Mouse (Mus musculus) forebrain, embryonic 12.5 days (tissue): ENCODE data around the gene Ggt6. TPM values are rescaled to one million over a fixed set of nuclear protein-coding genes. Genes with fewer than 3 reads are reported as not detected.

Experiments used
- ATAC-seq: fragments of 200-750 bp; cut with Nextera tagmentation; 2 replicates; pipeline ENCODE4 v1.8.0; 2017; ENCODE audit warnings: moderate TSS enrichment; ENCODE audit not compliant: low FRiP score
- H3K27ac ChIP-seq: fragments of 300-500 bp; sonication (generic); 2 replicates; pipeline ENCODE4 v1.5.1; 2016; ENCODE audit warnings: mild to moderate bottlenecking
- H3K27me3 ChIP-seq: fragments of 300-500 bp; sonication (generic); 2 replicates; pipeline ENCODE4 v1.6.1; 2016; ENCODE audit warnings: mild to moderate bottlenecking
- H3K36me3 ChIP-seq: fragments of 300-500 bp; sonication (generic); replicated peaks from 2 replicates; pipeline ENCODE4 v1.6.1; 2016; ENCODE audit warnings: mild to moderate bottlenecking
- H3K4me1 ChIP-seq: fragments of 300-500 bp; sonication (generic); 2 replicates; pipeline ENCODE4 v1.6.1; 2016
- H3K4me2 ChIP-seq: fragments of 300-500 bp; sonication (generic); 2 replicates; pipeline ENCODE4 v1.6.1; 2016; ENCODE audit warnings: mild to moderate bottlenecking, moderate library complexity
- H3K4me3 ChIP-seq: fragments of 300-500 bp; sonication (generic); replicated peaks from 2 replicates; pipeline ENCODE4 v1.5.1; 2016; ENCODE audit warnings: mild to moderate bottlenecking
- H3K9ac ChIP-seq: fragments of 300-500 bp; sonication (generic); 2 replicates; pipeline ENCODE4 v1.6.1; 2016; ENCODE audit warnings: mild to moderate bottlenecking
- H3K9me3 ChIP-seq: fragments of 300-500 bp; sonication (generic); 2 replicates; pipeline ENCODE4 v1.6.1; 2016
- WGBS: fragments of 180-500 bp; shearing (Covaris S2); methylation state at CpG from one replicate; pipeline ENCODE4 v1.1.7; 2016; 5-methylcytosine and 5-hydroxymethylcytosine counted together
- polyA plus RNA-seq: library from polyadenylated mRNA; unstranded; fragments of >200 nt; fragmentation: Nextera tagmentation; extraction: Ambion mirVana; gene quantifications from 2 replicates; pipeline ENCODE4 v1.2.1, GENCODE M21; 2016

The Ggt6 gene
- polyA plus RNA-seq, 1 experiment from 2014 or later: not detected

- H3K4me2 ChIP-seq: no peak overlapping the region
- H3K27ac ChIP-seq: no peak overlapping the region
- H3K9me3 ChIP-seq: no peaks in the 10 kb centered on the region
- H3K4me1 ChIP-seq: peaks cover 5% of the 10 kb centered on the region
- ATAC-seq: no peak
- H3K27me3 ChIP-seq: no peaks in the 10 kb centered on the region
- 91% methylated on average over 3 of the region's 3 CpGs for WGBS
- no peak overlapping the region for H3K4me3 ChIP-seq
- H3K36me3 ChIP-seq: peaks cover 78% of the 10 kb centered on the region
- H3K9ac ChIP-seq: no peak overlapping the region
Measured at GRCm38 (mm10) chr11:72452140-72452665, 16.9 kb downstream of the Ggt6 start.

- Histone ChIP-seq H3K9ac (no peak overlapping the region), H3K27me3 (no peaks in the 10 kb centered on the region), H3K9me3 (no peaks in the 10 kb centered on the region), H3K36me3 (peaks cover 67% of the 10 kb centered on the region), H3K27ac (no peak overlapping the region), H3K4me1 (peaks cover 5% of the 10 kb centered on the region), H3K4me3 (no peak overlapping the region), H3K4me2 (no peak overlapping the region)
- ATAC-seq: no peak
- WGBS: 65% methylated on average over 15 of the region's 15 CpGs
Measured at GRCm38 (mm10) chr11:72453105-72453953, 18.0 kb downstream of the Ggt6 start.

- peaks cover 43% of the 10 kb centered on the region for H3K36me3 ChIP-seq
- H3K27ac ChIP-seq: no peak overlapping the region
- no peaks in the 10 kb centered on the region for H3K9me3 ChIP-seq
- no peak overlapping the region for H3K4me2 ChIP-seq
- H3K27me3 ChIP-seq: no peaks in the 10 kb centered on the region
- peak; percentile 53; the same call in 1 of the 2 replicates for ATAC-seq
- no peak overlapping the region for H3K9ac ChIP-seq
- peaks cover 5% of the 10 kb centered on the region for H3K4me1 ChIP-seq
- no peak overlapping the region for H3K4me3 ChIP-seq
- WGBS: 18% methylated on average over 4 of the region's 5 CpGs
Measured at GRCm38 (mm10) chr11:72455694-72456093, 20.4 kb downstream of the Ggt6 start.

- ATAC-seq: no peak
- Histone ChIP-seq H3K4me2 (no peak overlapping the region), H3K9ac (no peak overlapping the region), H3K4me1 (peaks cover 5% of the 10 kb centered on the region), H3K36me3 (peaks cover 20% of the 10 kb centered on the region), H3K27me3 (no peaks in the 10 kb centered on the region), H3K4me3 (no peak overlapping the region), H3K9me3 (no peaks in the 10 kb centered on the region), H3K27ac (no peak overlapping the region)
- WGBS: 78% methylated on average over 12 of the region's 12 CpGs
Measured at GRCm38 (mm10) chr11:72457995-72458496, 22.7 kb downstream of the Ggt6 start.

GRCm38 (mm10) chr11:72458502-72458901, 23.2 kb downstream of the Ggt6 start:
- H3K9ac ChIP-seq: no peak overlapping the region
- H3K36me3 ChIP-seq: peaks cover 16% of the 10 kb centered on the region
- no peak overlapping the region for H3K27ac ChIP-seq
- WGBS: 80% methylated on average over 3 of the region's 3 CpGs
- H3K4me3 ChIP-seq: no peak overlapping the region
- H3K9me3 ChIP-seq: no peaks in the 10 kb centered on the region
- peaks cover 5% of the 10 kb centered on the region for H3K4me1 ChIP-seq
- no peak overlapping the region for H3K4me2 ChIP-seq
- ATAC-seq: no peak
- H3K27me3 ChIP-seq: no peaks in the 10 kb centered on the region

- 67% methylated on average over 5 of the region's 5 CpGs for WGBS
- H3K4me1 ChIP-seq: peaks cover 11% of the 10 kb centered on the region
- no peak for ATAC-seq
- no peak overlapping the region for H3K9ac ChIP-seq
- peaks cover 6% of the 10 kb centered on the region for H3K36me3 ChIP-seq
- H3K9me3 ChIP-seq: no peaks in the 10 kb centered on the region
- no peak overlapping the region for H3K27ac ChIP-seq
- no peak overlapping the region for H3K4me2 ChIP-seq
- H3K4me3 ChIP-seq: no peak overlapping the region
- H3K27me3 ChIP-seq: no peaks in the 10 kb centered on the region
Measured at GRCm38 (mm10) chr11:72461500-72461981, 26.2 kb downstream of the Ggt6 start.

GRCm38 (mm10) chr11:72464821-72465220, 29.5 kb downstream of the Ggt6 start:
- Histone ChIP-seq H3K27ac (0 out of 2 replicates have a peak overlapping the region, but pooled peaks have one; percentile 42), H3K9me3 (no peaks in the 10 kb centered on the region), H3K9ac (0 out of 2 replicates have a peak overlapping the region, but pooled peaks have one; percentile 4), H3K4me2 (no peak overlapping the region), H3K36me3 (no peaks in the 10 kb centered on the region), H3K4me3 (no peak overlapping the region), H3K27me3 (no peaks in the 10 kb centered on the region), H3K4me1 (peaks cover 21% of the 10 kb centered on the region)
- 37% methylated on average over 3 of the region's 3 CpGs for WGBS
- ATAC-seq: no peak

- Histone ChIP-seq H3K9ac (no peak overlapping the region), H3K9me3 (no peaks in the 10 kb centered on the region), H3K4me2 (no peak overlapping the region), H3K4me3 (no peak overlapping the region), H3K27me3 (no peaks in the 10 kb centered on the region), H3K4me1 (peaks cover 21% of the 10 kb centered on the region), H3K27ac (no peak overlapping the region), H3K36me3 (no peaks in the 10 kb centered on the region)
- WGBS: 81% methylated on average over 11 of the region's 11 CpGs
- no peak for ATAC-seq
Measured at GRCm38 (mm10) chr11:72465978-72466693, 30.8 kb downstream of the Ggt6 start.

GRCm38 (mm10) chr11:72466694-72467507, 31.6 kb downstream of the Ggt6 start:
- H3K27ac ChIP-seq: 0 out of 2 replicates have a peak overlapping the region, but pooled peaks have one; percentile 10
- ATAC-seq: no peak
- H3K4me3 ChIP-seq: no peak overlapping the region
- no peaks in the 10 kb centered on the region for H3K9me3 ChIP-seq
- no peaks in the 10 kb centered on the region for H3K27me3 ChIP-seq
- H3K36me3 ChIP-seq: no peaks in the 10 kb centered on the region
- H3K4me1 ChIP-seq: peaks cover 21% of the 10 kb centered on the region
- whole genome bisulfite sequencing: 74% methylated on average over 11 of the region's 11 CpGs
- no peak overlapping the region for H3K9ac ChIP-seq
- H3K4me2 ChIP-seq: no peak overlapping the region

GRCm38 (mm10) chr11:72468525-72468924, 33.2 kb downstream of the Ggt6 start:
- Histone ChIP-seq H3K4me3 (no peak overlapping the region), H3K9ac (no peak overlapping the region), H3K9me3 (no peaks in the 10 kb centered on the region), H3K27ac (no peak overlapping the region), H3K4me1 (peaks cover 21% of the 10 kb centered on the region), H3K4me2 (no peak overlapping the region), H3K27me3 (no peaks in the 10 kb centered on the region), H3K36me3 (no peaks in the 10 kb centered on the region)
- ATAC-seq: no peak
- WGBS: 75% methylated on average over 5 of the region's 5 CpGs

GRCm38 (mm10) chr11:72469217-72469616, 33.9 kb downstream of the Ggt6 start:
- no peaks in the 10 kb centered on the region for H3K9me3 ChIP-seq
- no peaks in the 10 kb centered on the region for H3K36me3 ChIP-seq
- H3K27me3 ChIP-seq: no peaks in the 10 kb centered on the region
- ATAC-seq: peak; percentile 60; the same call in 1 of the 2 replicates
- peaks cover 21% of the 10 kb centered on the region for H3K4me1 ChIP-seq
- H3K27ac ChIP-seq: no peak overlapping the region
- H3K4me3 ChIP-seq: no peak overlapping the region
- H3K9ac ChIP-seq: no peak overlapping the region
- WGBS: 38% methylated on average over 5 of the region's 5 CpGs
- H3K4me2 ChIP-seq: no peak overlapping the region
